Mouse (Mus musculus) A20 (cell line): Measurements from ENCODE around the gene Scaf1.

Experiments used
- DNase-seq: peaks from one replicate; pipeline ENCODE4 v3.0.0-alpha.2; 2011; ENCODE audit warnings: low read depth, low spot score

Gene Scaf1

GRCm38 (mm10) chr7:44956266-44956665, 59.9 kb downstream of the Scaf1 start:
- no peak for DNase-seq

DNA sequence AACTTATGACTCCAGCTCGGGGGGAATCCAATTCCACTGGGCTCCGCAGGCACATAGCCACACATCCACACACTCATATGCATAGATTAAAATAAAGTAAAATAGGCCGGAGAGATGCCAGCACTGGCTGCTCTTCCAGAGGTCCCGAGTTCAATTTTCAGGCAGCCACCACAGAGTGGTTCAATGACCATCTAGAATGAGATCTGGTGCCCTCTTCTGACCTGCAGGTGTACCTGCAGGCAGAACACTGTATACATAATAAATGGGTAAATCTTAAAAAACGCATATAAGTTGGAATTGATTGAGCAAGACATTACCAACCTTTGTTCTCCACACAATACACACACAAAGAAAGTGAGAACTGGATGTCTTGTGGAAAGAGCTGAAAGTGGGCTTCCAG, 60.5 kb downstream of the Scaf1 start:
- peak; percentile 57 for DNase-seq

GRCm38 (mm10) chr7:44954091-44954885, 61.9 kb downstream of the Scaf1 start:
- no peak for DNase-seq

DNA sequence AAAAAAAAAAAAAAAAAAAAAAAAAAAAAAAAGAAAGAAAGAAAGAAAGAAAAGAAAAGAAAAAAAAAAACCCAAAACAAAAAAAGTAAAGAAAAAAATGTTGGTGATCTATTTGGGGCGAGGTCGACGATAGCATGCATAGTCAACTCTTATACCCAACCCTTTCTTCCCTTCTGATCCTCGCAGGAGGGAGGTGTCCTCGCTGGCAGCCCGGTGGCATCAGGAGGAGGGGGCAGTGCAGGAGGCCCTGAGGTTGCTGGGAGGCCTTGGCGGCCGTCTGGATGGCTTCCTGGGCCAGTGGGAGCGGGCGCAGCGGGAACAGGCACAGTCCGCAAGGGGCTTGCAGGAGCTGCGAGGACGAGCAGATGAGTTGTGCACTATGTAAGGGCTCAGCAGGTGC, 62.6 kb downstream of the Scaf1 start:
- no peak for DNase-seq
